Comparison of ENCODE assay signal across 9 mouse cellular contexts in the genomic region with DNA sequence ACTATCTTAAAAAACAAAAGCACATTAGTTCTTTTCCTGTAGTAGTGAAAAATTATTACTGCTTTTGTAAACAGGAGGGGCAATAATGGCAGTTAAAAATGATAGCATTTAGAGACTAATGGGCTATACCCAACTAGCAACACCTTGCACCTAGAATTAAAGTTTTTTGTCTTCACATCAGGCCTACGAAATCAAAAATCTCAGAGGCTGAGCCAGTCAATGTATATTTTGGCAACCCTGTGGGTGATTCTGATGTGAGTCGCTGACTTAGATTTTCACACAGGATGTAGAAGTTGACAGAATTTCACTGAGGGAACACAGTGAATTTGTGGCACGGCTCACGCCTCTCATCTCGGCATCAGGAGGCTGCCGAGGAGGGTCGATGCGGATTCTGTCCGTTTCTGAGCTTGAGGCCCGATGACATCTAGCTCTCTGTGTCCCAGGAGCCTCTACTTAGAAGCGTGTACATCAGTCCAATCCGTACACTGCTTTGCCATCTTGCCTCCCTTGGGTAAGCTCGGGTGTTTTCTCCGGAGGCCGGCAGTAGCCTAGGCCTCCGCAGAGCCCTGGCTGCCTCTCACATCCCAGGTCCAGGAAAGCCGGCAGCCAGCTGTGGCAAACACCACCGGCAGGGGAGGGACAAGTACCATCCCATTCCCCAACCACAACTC. TPM values are rescaled to one million over a fixed set of nuclear protein-coding genes. Genes with fewer than 3 reads are reported as not detected.
DNase-seq lines count a peak whose midpoint lies in the region; ATAC-seq and TF ChIP-seq lines count a peak whose summit lies in the region.
"Had no signal": no experiment of that assay in that cellular context is flagged by ENCODE, and none has a peak within 500 bp of the region (broad histone marks: within the 10 kb centered on the region; RNA-seq: fewer than 3 reads in every experiment).

No protein-coding gene starts in this region.

- H3K4me3 ChIP-seq in kidney, embryonic 14.5 days (ENCODE audit: low read length), result peak overlapping the region; percentile 69
- peak overlapping the region; percentile 87 for H3K4me3 ChIP-seq in hindbrain, embryonic 16.5 days (ENCODE audit: low read length)
- peak overlapping the region; percentile 61 for H3K4me3 ChIP-seq in midbrain, postnatal 0 days (ENCODE audit: low read depth, low read length)

- ATAC-seq in kidney, embryonic 14.5 days (ENCODE audit: low FRiP score, low TSS enrichment), result no peak; the same call in 1 of the 2 replicates
- ATAC-seq in hindbrain, embryonic 16.5 days, result peak; percentile 60
- no peak for ATAC-seq in midbrain, postnatal 0 days (ENCODE audit: low FRiP score)

- H3K4me1 ChIP-seq in kidney, embryonic 14.5 days (ENCODE audit: control insufficient read depth, insufficient read depth, low read length), result 0 out of 2 replicates have a peak, but pooled peaks cover 7% of the 10 kb centered on the region
- peaks cover 16% of the 10 kb centered on the region for H3K4me1 ChIP-seq in hindbrain, embryonic 16.5 days (ENCODE audit: control insufficient read depth, insufficient read depth, low read depth, low read length)
- no peaks in the 10 kb centered on the region; the same call in 1 of the 2 replicates for H3K4me1 ChIP-seq in midbrain, postnatal 0 days (ENCODE audit: insufficient read depth, low read length)

- peaks cover 30% of the 10 kb centered on the region for H3K36me3 ChIP-seq in kidney, embryonic 14.5 days (ENCODE audit: control insufficient read depth, insufficient read depth, low read length)
- peaks cover 18% of the 10 kb centered on the region for H3K36me3 ChIP-seq in hindbrain, embryonic 16.5 days (ENCODE audit: control insufficient read depth, insufficient read depth, low read length)
- H3K36me3 ChIP-seq in midbrain, postnatal 0 days (ENCODE audit: insufficient read depth, low read length), result peaks cover 22% of the 10 kb centered on the region

- no peaks in the 10 kb centered on the region for H3K9me3 ChIP-seq in kidney, embryonic 14.5 days (ENCODE audit: control insufficient read depth, low read length)
- no peaks in the 10 kb centered on the region for H3K9me3 ChIP-seq in hindbrain, embryonic 16.5 days (ENCODE audit: control insufficient read depth, low read length)
- H3K9me3 ChIP-seq in midbrain, postnatal 0 days (ENCODE audit: low read length), result no peaks in the 10 kb centered on the region

- H3K9ac ChIP-seq in kidney, embryonic 14.5 days (ENCODE audit: low read depth, low read length), result peak overlapping the region; percentile 80
- peak overlapping the region; percentile 84 for H3K9ac ChIP-seq in hindbrain, embryonic 16.5 days (ENCODE audit: low read depth, low read length)
- peak overlapping the region; percentile 59 for H3K9ac ChIP-seq in midbrain, postnatal 0 days (replicated peaks; ENCODE audit: low read length, poor library complexity, severe bottlenecking)

- peak overlapping the region; percentile 69 for H3K4me2 ChIP-seq in kidney, embryonic 14.5 days (replicated peaks; ENCODE audit: low read depth, low read length)
- H3K4me2 ChIP-seq in hindbrain, embryonic 16.5 days (ENCODE audit: low read length), result peak overlapping the region; percentile 91
- H3K4me2 ChIP-seq in midbrain, postnatal 0 days (ENCODE audit: low read depth, low read length, poor library complexity, severe bottlenecking), result peak overlapping the region; percentile 81

- WGBS in kidney, embryonic 14.5 days, result 2% methylated on average over 18 of the region's 18 CpGs
- 4% methylated on average over 18 of the region's 18 CpGs for WGBS in hindbrain, embryonic 16.5 days
- WGBS in midbrain, postnatal 0 days, result 3% methylated on average over 18 of the region's 18 CpGs

- peak overlapping the region; percentile 86 for H3K27ac ChIP-seq in kidney, embryonic 14.5 days (ENCODE audit: low read depth, low read length)
- peak overlapping the region; percentile 88 for H3K27ac ChIP-seq in hindbrain, embryonic 16.5 days (ENCODE audit: low read depth, low read length)
- H3K27ac ChIP-seq in midbrain, postnatal 0 days (ENCODE audit: low read depth, low read length), result peak overlapping the region; percentile 68; the same call in 1 of the 2 replicates

- TF ChIP-seq CTCF in midbrain, postnatal 0 days (IDR thresholded peaks at IDR 0.05), result peak; percentile 14

- H3K27me3 ChIP-seq in kidney, embryonic 14.5 days (ENCODE audit: control insufficient read depth, insufficient read depth, low read length), result no peaks in the 10 kb centered on the region
- H3K27me3 ChIP-seq in hindbrain, embryonic 16.5 days (replicated peaks; ENCODE audit: control insufficient read depth, insufficient read depth, low read length), result no peaks in the 10 kb centered on the region
- no peaks in the 10 kb centered on the region for H3K27me3 ChIP-seq in midbrain, postnatal 0 days (ENCODE audit: insufficient read depth, low read length)

- no peak for DNase-seq in kidney, adult 9 months
- DNase-seq in c-Kit-positive CD71-negative TER-119-negative erythroid progenitor cells, embryonic 14.5 days (ENCODE audit: low read depth), result peak; percentile 25
- no peak for DNase-seq in midbrain, postnatal 0 days (ENCODE audit: low spot score)
- no peak for DNase-seq in adrenal gland, postnatal 10 days
- no peak for DNase-seq in yolk sac, embryonic 10.5 days (ENCODE audit: low spot score)
- DNase-seq in ovary, postnatal 14 days (ENCODE audit: low spot score), result no peak

RNA-seq across cellular contexts. Expression of gene Zwilch, which starts 0.6 kb away (rescaled TPM):
- polyA plus RNA-seq in kidney, embryonic 14.5 days (2014; fragmentation: Nextera tagmentation; extraction: Ambion mirVana), result 17.3 and 34.4 TPM in 2 replicates
- polyA plus RNA-seq in hindbrain, embryonic 16.5 days (2015; fragmentation: Nextera tagmentation; extraction: Ambion mirVana), result 6.6 and 9.4 TPM in 2 replicates
- total RNA-seq in midbrain, postnatal 0 days (2014; rRNA removed), result 7.7 and 12.0 TPM in 2 replicates
- 2.0 and 2.5 TPM in 2 replicates for polyA plus RNA-seq in midbrain, postnatal 0 days (2015; fragmentation: Nextera tagmentation; extraction: Ambion mirVana)
- 10 to 100 TPM in 1 of 2 experiments, 1 to 10 TPM in 1; 5.9 to 12.8 TPM for total RNA-seq in adrenal gland, postnatal 10 days (2021)

RNA-seq across cellular contexts. Expression of gene Rpl4, which starts 0.9 kb away (rescaled TPM):
- polyA plus RNA-seq in kidney, embryonic 14.5 days (2014; fragmentation: Nextera tagmentation; extraction: Ambion mirVana), result 1,389 and 1,446 TPM in 2 replicates
- polyA plus RNA-seq in hindbrain, embryonic 16.5 days (2015; fragmentation: Nextera tagmentation; extraction: Ambion mirVana), result 580 and 585 TPM in 2 replicates
- total RNA-seq in midbrain, postnatal 0 days (2014; rRNA removed), result 541 and 706 TPM in 2 replicates
- polyA plus RNA-seq in midbrain, postnatal 0 days (2015; fragmentation: Nextera tagmentation; extraction: Ambion mirVana), result 597 and 607 TPM in 2 replicates
- total RNA-seq in adrenal gland, postnatal 10 days (2021), result 100 to 1,000 TPM; 901 to 923 TPM

RNA-seq across cellular contexts. Expression of gene Snapc5, which starts 6.8 kb away (rescaled TPM):
- 25.7 and 37.9 TPM in 2 replicates for polyA plus RNA-seq in kidney, embryonic 14.5 days (2014; fragmentation: Nextera tagmentation; extraction: Ambion mirVana)
- 32.2 and 40.1 TPM in 2 replicates for polyA plus RNA-seq in hindbrain, embryonic 16.5 days (2015; fragmentation: Nextera tagmentation; extraction: Ambion mirVana)
- 6.3 and 7.0 TPM in 2 replicates for total RNA-seq in midbrain, postnatal 0 days (2014; rRNA removed)
- polyA plus RNA-seq in midbrain, postnatal 0 days (2015; fragmentation: Nextera tagmentation; extraction: Ambion mirVana), result 24.4 and 25.9 TPM in 2 replicates
- 10 to 100 TPM; 17.4 to 20.8 TPM for total RNA-seq in adrenal gland, postnatal 10 days (2021)

RNA-seq across cellular contexts. Expression of gene Lctl, which starts 55.3 kb away (rescaled TPM):
- polyA plus RNA-seq in kidney, embryonic 14.5 days (2014; fragmentation: Nextera tagmentation; extraction: Ambion mirVana), result 0.16 and 0.19 TPM in 2 replicates
- not detected in 2 replicates for polyA plus RNA-seq in hindbrain, embryonic 16.5 days (2015; fragmentation: Nextera tagmentation; extraction: Ambion mirVana)
- not detected in 2 replicates for total RNA-seq in midbrain, postnatal 0 days (2014; rRNA removed)
- not detected in 2 replicates for polyA plus RNA-seq in midbrain, postnatal 0 days (2015; fragmentation: Nextera tagmentation; extraction: Ambion mirVana)
- 1 to 10 TPM; 2.0 to 2.8 TPM for total RNA-seq in adrenal gland, postnatal 10 days (2021)
- total RNA-seq: neutrophil, adult 5-6 weeks had no signal
